Mouse (Mus musculus): Measurements from ENCODE around the gene Celf1.

DNA sequence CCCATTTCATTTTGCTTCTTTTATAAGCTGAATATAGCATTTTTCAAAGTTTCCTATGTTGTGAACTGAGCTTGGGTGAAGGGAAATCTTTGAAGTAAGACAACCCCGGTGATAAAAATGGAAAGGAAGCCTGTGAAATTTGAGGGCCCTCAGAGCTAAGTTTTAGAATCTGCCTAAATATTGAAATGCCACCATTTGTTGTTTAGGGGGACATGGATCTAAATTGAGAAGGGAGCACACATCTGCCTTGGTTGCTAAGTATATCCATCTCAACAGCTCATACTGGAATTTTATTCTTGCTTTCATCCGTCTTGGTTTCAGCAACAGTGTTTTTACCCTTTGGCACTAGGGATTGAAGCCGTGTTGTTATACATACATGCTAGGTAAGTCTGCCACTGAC, 45.9 kb downstream of the Celf1 start:
- TF ChIP-seq CTCF (conservative IDR thresholded peaks at IDR 0.05 in 1 of 2, IDR thresholded peaks at IDR 0.05 in 1 of 2; ENCODE audit: low read depth in 2 of 2, low read length in 2 of 2) (no peak), TCF12 (IDR thresholded peaks at IDR 0.05; ENCODE audit: low read depth, low read length) (no peak), MYC (IDR thresholded peaks at IDR 0.05; ENCODE audit: low read depth, low read length) (no peak), SMC3 (IDR thresholded peaks at IDR 0.05; ENCODE audit: low read depth, low read length) (no peak), POLR2A (IDR thresholded peaks at IDR 0.05; ENCODE audit: low read depth, low read length) (no peak), ZC3H11A (IDR thresholded peaks at IDR 0.05; ENCODE audit: low read depth, low read length) (no peak), USF2 (conservative IDR thresholded peaks at IDR 0.05; ENCODE audit: low read depth, low read length) (no peak), CHD1 (IDR thresholded peaks at IDR 0.05; ENCODE audit: low read depth, low read length) (no peak), MAX (IDR thresholded peaks at IDR 0.05; ENCODE audit: low read length) (no peak), MAZ (IDR thresholded peaks at IDR 0.05; ENCODE audit: low read depth, low read length) (no peak), MXI1 (IDR thresholded peaks at IDR 0.05; ENCODE audit: low read depth, low read length) (no peak)
